ENCODE assay signal across 8 mouse cellular contexts in the genomic region with DNA sequence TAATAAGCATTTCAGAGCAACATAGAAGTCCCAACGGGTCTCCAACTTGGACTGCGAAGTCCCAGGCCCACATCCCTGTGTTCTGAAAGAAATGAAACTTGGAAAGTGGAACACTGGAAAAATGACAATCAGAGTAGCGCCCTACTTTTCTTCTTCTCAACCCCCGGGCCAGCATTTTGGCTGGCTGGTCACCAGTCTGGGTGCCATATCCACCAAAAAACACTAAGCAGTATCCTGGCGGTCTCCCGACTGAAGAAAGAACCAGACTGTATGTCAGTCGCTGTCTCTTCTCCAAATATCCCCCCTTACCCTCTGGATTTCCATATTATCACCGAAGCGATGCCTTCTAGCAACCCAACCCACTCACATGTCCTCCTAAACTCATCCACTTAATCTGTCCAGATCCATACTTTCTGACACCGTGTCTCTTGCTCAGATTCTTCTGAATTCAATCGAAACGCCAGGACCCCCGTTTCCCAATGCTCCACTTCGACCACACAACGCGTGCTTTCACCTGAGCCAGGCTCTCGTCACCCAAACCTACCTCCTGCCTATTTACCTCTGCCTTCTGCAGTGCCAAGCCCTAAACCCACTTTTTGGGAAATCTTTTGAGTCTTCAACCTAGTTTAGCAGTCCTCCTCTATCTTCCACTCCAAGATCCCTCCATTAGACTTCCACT. TPM values are rescaled to one million over a fixed set of nuclear protein-coding genes. Genes with fewer than 3 reads are reported as not detected.
DNase-seq lines count a peak whose midpoint lies in the region; ATAC-seq and TF ChIP-seq lines count a peak whose summit lies in the region.

No protein-coding gene starts in this region.

- peaks cover 25% of the 10 kb centered on the region for H3K36me3 ChIP-seq in G1E (replicated peaks)
- peaks cover 1% of the 10 kb centered on the region for H3K36me3 ChIP-seq in megakaryocyte, embryonic 14.5 days (replicated peaks; ENCODE audit: low read length)

- peak in 1 of 2 experiments; percentile 28 for DNase-seq in layer of hippocampus, adult 2 months (ENCODE audit: low spot score in 2 of 2)
- DNase-seq in layer of hippocampus, adult 9-11 months, result no peak
- DNase-seq in G1E (ENCODE audit: low spot score), result no peak
- peak; percentile 27 for DNase-seq in embryo, embryonic 10 days (ENCODE audit: low spot score)
- DNase-seq in heart, adult 8-10 months (ENCODE audit: low spot score), result peak; percentile 16
- peak; percentile 26 for DNase-seq in kidney, postnatal 10 days
- DNase-seq in testis, postnatal 10 days (ENCODE audit: low spot score), result peak; percentile 46

- TF ChIP-seq CTCF in layer of hippocampus, adult 2 months (conservative IDR thresholded peaks at IDR 0.05), result 0 out of 2 replicates have a peak, but pooled peaks have one; percentile 4
- TF ChIP-seq CTCF in G1E (IDR thresholded peaks at IDR 0.05; ENCODE audit: low read depth, low read length), result no peak

- no peaks in the 10 kb centered on the region for H3K27me3 ChIP-seq in G1E (ENCODE audit: insufficient read depth, low read length)
- H3K27me3 ChIP-seq in megakaryocyte, embryonic 14.5 days (replicated peaks), result peaks cover 4% of the 10 kb centered on the region

- peaks cover 26% of the 10 kb centered on the region for H3K4me1 ChIP-seq in G1E (ENCODE audit: insufficient read depth, low read depth, low read length)
- H3K4me1 ChIP-seq in megakaryocyte, embryonic 14.5 days, result peaks cover 38% of the 10 kb centered on the region

- no peak for ATAC-seq in G1E (ENCODE audit: extremely low read depth, insufficient number of reproducible peaks, low FRiP score, poor library complexity, severe bottlenecking)

- no peaks in the 10 kb centered on the region for H3K9me3 ChIP-seq in G1E (replicated peaks)
- H3K9me3 ChIP-seq in megakaryocyte, embryonic 14.5 days, result no peaks in the 10 kb centered on the region

- peak overlapping the region; percentile 80 for H3K4me3 ChIP-seq in layer of hippocampus, adult 2 months
- H3K4me3 ChIP-seq in G1E (ENCODE audit: low read depth, low read length), result peak overlapping the region; percentile 75
- peak overlapping the region; percentile 97 for H3K4me3 ChIP-seq in megakaryocyte, embryonic 14.5 days (replicated peaks)

- H3K27ac ChIP-seq in layer of hippocampus, adult 2 months, result peak overlapping the region; percentile 99

RNA-seq across cellular contexts. Expression of gene Gm28047, which starts 0.4 kb away (rescaled TPM):
- total RNA-seq in layer of hippocampus, adult 2 months (2021), result not detected
- total RNA-seq in G1E (2014; fragmentation: Nextera tagmentation) (not detected in 2 replicates), G1E (2017) (not detected in 2 replicates)
- polyA plus RNA-seq in G1E (2012), result 0.04 TPM in 1 of 2 replicates, not detected in the other
- 1 to 10 TPM in 1 of 4 experiments, not detected in 3; 1.4 TPM for total RNA-seq in heart, adult 8-10 months (2022)
- polyA plus RNA-seq in megakaryocyte, embryonic 14.5 days (2012; ENCODE audit: insufficient read depth, low replicate concordance), result not detected in 2 replicates

RNA-seq across cellular contexts. Expression of gene Atf7, which starts 0.8 kb away (rescaled TPM):
- total RNA-seq in layer of hippocampus, adult 2 months (2021), result 10 to 100 TPM; 45.5 to 46.4 TPM
- total RNA-seq in G1E (2014; fragmentation: Nextera tagmentation), result 188 and 200 TPM in 2 replicates
- 19.4 and 29.3 TPM in 2 replicates for total RNA-seq in G1E (2017)
- 13.6 and 14.6 TPM in 2 replicates for polyA plus RNA-seq in G1E (2012)
- total RNA-seq in heart, adult 8-10 months (2022), result 10 to 100 TPM; 46.6 to 54.0 (median 52.1) TPM
- polyA plus RNA-seq in megakaryocyte, embryonic 14.5 days (2012; ENCODE audit: insufficient read depth, low replicate concordance), result 0.52 and 4.5 TPM in 2 replicates

RNA-seq across cellular contexts. Expression of gene Atp5g2, which starts 47.7 kb away (rescaled TPM):
- total RNA-seq in layer of hippocampus, adult 2 months (2021), result 10 to 100 TPM; 11.0 to 11.5 TPM
- 274 and 321 TPM in 2 replicates for total RNA-seq in G1E (2014; fragmentation: Nextera tagmentation)
- total RNA-seq in G1E (2017), result 77.5 and 80.3 TPM in 2 replicates
- polyA plus RNA-seq in G1E (2012), result 130 and 167 TPM in 2 replicates
- total RNA-seq in heart, adult 8-10 months (2022), result 10 to 100 TPM; 21.1 to 79.9 (median 33.0) TPM
- polyA plus RNA-seq in megakaryocyte, embryonic 14.5 days (2012; ENCODE audit: insufficient read depth, low replicate concordance), result 10.2 and 125 TPM in 2 replicates

Comparison
In these comparisons a context has a peak if more than half of its experiments do, and no peak if none do; other contexts are left out.
1. DNase-seq: peak in embryo, embryonic 10 days (single experiment), heart, adult 8-10 months (single experiment), kidney, postnatal 10 days (single experiment) and testis, postnatal 10 days (single experiment); none in layer of hippocampus, adult 9-11 months (single experiment) and G1E (single experiment).
2. Peak in every context shown above with its lines, with median percentiles within 50 percentile points of each other: H3K4me3 ChIP-seq.